Mouse (Mus musculus) embryonic fibroblast, embryonic 13.5 days (primary cell): ENCODE results near the gene Dnajc14.

Experiments used
- CTCF ChIP-seq: IDR thresholded peaks from 2 replicates; pipeline ENCODE4 v1.5.1; 2011; ENCODE audit warnings: mild to moderate bottlenecking, control low read depth, low read length, moderate library complexity, borderline replicate concordance; ENCODE audit not compliant: insufficient read depth
- POLR2A ChIP-seq: IDR thresholded peaks from 2 replicates; pipeline ENCODE4 v1.6.1; 2011; ENCODE audit warnings: low read depth, mild to moderate bottlenecking, control low read depth, low read length, moderate library complexity

DNA sequence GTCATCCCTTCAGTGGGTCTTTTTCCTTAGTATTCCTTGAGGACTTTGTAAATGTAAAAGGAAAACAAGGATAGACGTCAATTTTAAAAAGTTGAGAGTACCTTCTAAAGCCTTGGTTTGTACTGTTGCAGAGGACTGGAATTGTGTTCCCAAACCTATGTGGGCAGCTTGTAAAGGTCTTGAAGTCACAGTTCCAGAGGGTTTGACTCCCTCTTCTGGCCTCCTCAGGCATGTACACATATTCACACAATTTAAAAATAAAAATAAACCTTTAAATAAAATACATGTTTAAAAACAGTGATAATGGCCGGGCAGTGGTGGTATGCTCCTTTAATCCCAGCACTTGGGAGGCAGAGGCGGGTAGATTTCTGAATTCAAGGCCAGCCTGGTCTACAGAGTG lies 62.2 kb downstream of the Dnajc14 start:
- TF ChIP-seq CTCF (no peak), POLR2A (no peak)
